Mouse (Mus musculus): Measurements from ENCODE around the gene Stat6. TPM values are rescaled to one million over a fixed set of nuclear protein-coding genes. Genes with fewer than 3 reads are reported as not detected.

Stat6 gene
- polyA plus RNA-seq, 1 experiment from 2014 or later = 22.9 TPM

DNA sequence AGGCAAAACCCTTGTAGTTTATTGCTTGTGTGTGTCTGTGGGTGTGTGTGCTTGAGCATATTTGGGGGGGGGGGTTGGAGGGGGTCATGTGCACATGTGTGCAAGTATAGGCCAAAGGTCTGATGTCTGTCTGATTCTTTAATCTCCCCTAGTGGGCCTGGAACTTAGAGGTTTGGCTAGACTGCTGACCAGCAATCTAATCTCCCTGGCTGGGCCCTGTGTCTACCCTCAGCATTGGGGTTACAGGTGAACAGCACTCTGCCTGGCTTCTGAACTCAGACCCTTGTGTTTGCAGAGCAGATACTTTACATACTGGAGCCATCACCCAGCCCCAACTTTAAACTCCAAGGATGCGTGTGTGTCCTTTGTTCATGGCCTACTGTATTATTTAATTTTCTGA lies 36.4 kb downstream of the Stat6 start:
- Histone ChIP-seq H3K4me3 (ENCODE audit: low read depth, low read length) (no peak overlapping the region), H3K36me3 (ENCODE audit: control insufficient read depth, insufficient read depth, low read length) (no peaks in the 10 kb centered on the region), H3K9me3 (ENCODE audit: control insufficient read depth, low read length) (no peaks in the 10 kb centered on the region), H3K4me1 (ENCODE audit: control insufficient read depth, insufficient read depth, low read length) (no peaks in the 10 kb centered on the region), H3K27ac (replicated peaks; ENCODE audit: low read depth, low read length) (no peak overlapping the region), H3K9ac (ENCODE audit: low read depth, low read length) (0 out of 2 replicates have a peak overlapping the region, but pooled peaks have one; percentile 6), H3K27me3 (replicated peaks; ENCODE audit: control insufficient read depth, insufficient read depth, low read length) (no peaks in the 10 kb centered on the region), H3K4me2 (ENCODE audit: low read depth, low read length) (no peak overlapping the region)
- DNase-seq (ENCODE audit: low spot score) (no peak), ATAC-seq (ENCODE audit: low read depth) (no peak)
- WGBS = 85% methylated on average over 1 of the region's 1 CpGs

DNA sequence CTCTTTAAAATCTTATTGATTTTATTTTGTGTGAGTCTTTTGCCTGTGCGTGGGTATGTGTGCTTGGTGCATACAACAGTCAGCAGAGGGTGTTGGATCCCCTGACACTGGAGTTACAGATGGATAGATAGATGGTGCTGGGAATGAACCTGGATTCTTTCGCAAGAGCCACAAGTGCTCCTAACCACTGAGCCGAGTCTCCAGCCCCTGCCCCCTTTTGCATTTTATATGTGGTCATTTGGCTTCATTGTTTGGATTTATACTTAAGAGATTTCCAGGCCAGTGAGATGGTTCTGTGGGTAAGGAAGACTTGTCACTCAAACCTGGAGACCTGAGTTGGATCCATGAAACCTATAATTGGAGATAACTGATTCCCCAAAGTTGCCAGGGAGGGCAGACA lies 37.1 kb downstream of the Stat6 start:
- H3K27me3 ChIP-seq (replicated peaks; ENCODE audit: control insufficient read depth, insufficient read depth, low read length) = no peaks in the 10 kb centered on the region
- no peaks in the 10 kb centered on the region for H3K36me3 ChIP-seq (ENCODE audit: control insufficient read depth, insufficient read depth, low read length)
- WGBS = 88% methylated on average over 3 of the region's 3 CpGs
- DNase-seq (ENCODE audit: low spot score) (no peak), ATAC-seq (ENCODE audit: low read depth) (no peak)
- H3K9ac ChIP-seq (ENCODE audit: low read depth, low read length) = no peak overlapping the region
- H3K4me1 ChIP-seq (ENCODE audit: control insufficient read depth, insufficient read depth, low read length) = no peaks in the 10 kb centered on the region
- H3K4me2 ChIP-seq (ENCODE audit: low read depth, low read length) = no peak overlapping the region
- no peaks in the 10 kb centered on the region for H3K9me3 ChIP-seq (ENCODE audit: control insufficient read depth, low read length)
- H3K4me3 ChIP-seq (ENCODE audit: low read depth, low read length) = no peak overlapping the region
- H3K27ac ChIP-seq (replicated peaks; ENCODE audit: low read depth, low read length) = no peak overlapping the region

DNA sequence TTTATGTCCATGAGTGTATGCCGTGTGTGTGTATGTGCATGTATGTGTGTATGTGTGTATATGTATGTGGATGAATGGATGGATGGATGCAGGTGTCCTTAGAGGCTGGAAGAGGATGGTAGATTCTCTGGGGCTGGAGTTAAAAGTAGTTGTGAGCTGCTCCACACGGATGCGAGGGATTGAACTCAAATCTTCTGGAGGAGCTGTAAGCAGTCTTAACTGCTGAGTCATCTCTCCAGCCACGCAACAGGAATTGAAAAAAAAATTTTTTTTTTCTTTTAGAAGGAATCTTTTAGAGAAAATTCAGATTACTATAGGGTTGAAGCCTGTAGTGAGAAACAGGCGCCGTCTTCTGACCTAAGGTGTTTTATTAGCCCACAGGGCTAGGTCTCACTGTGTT lies 40.1 kb downstream of the Stat6 start:
- no peak overlapping the region for H3K27ac ChIP-seq (replicated peaks; ENCODE audit: low read depth, low read length)

DNA sequence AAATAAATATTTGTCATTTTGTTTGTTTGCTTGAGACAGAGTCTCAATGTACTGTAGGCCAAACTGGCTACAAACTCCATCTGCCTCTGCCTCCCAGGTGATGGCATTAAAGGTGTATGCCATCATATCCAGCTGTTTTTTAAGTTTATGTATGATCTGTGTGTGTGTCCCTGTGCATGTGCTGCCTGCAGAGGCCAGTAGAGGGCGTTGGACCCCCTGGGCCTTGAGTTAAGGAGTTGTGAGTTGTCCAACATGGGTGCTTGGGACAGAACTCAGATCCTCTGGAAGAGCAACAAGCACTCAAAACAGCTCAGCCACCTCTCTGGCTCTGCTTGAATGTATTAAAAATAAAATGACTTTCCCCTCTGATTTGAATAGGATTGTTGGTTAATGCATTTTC lies 48.3 kb downstream of the Stat6 start:
- Histone ChIP-seq H3K27ac (replicated peaks; ENCODE audit: low read depth, low read length) (no peak overlapping the region), H3K27me3 (replicated peaks; ENCODE audit: control insufficient read depth, insufficient read depth, low read length) (no peaks in the 10 kb centered on the region), H3K4me3 (ENCODE audit: low read depth, low read length) (no peak overlapping the region), H3K4me2 (ENCODE audit: low read depth, low read length) (no peak overlapping the region), H3K9me3 (ENCODE audit: control insufficient read depth, low read length) (no peaks in the 10 kb centered on the region), H3K4me1 (ENCODE audit: control insufficient read depth, insufficient read depth, low read length) (no peaks in the 10 kb centered on the region), H3K9ac (ENCODE audit: low read depth, low read length) (no peak overlapping the region), H3K36me3 (ENCODE audit: control insufficient read depth, insufficient read depth, low read length) (peaks cover 54% of the 10 kb centered on the region)
- DNase-seq (ENCODE audit: low spot score) = no peak
- no peak for ATAC-seq (ENCODE audit: low read depth)
- 29% methylated on average over 1 of the region's 1 CpGs for WGBS

More for the DNA sequence above, 40.1 kb downstream of the Stat6 start:
- Histone ChIP-seq H3K36me3 (ENCODE audit: control insufficient read depth, insufficient read depth, low read length) (no peaks in the 10 kb centered on the region), H3K4me1 (ENCODE audit: control insufficient read depth, insufficient read depth, low read length) (no peaks in the 10 kb centered on the region), H3K4me3 (ENCODE audit: low read depth, low read length) (no peak overlapping the region), H3K4me2 (ENCODE audit: low read depth, low read length) (no peak overlapping the region), H3K9ac (ENCODE audit: low read depth, low read length) (no peak overlapping the region), H3K27me3 (replicated peaks; ENCODE audit: control insufficient read depth, insufficient read depth, low read length) (no peaks in the 10 kb centered on the region), H3K9me3 (ENCODE audit: control insufficient read depth, low read length) (no peaks in the 10 kb centered on the region)
- WGBS = 84% methylated on average over 6 of the region's 6 CpGs
- no peak for DNase-seq (ENCODE audit: low spot score)
- no peak for ATAC-seq (ENCODE audit: low read depth)

DNA sequence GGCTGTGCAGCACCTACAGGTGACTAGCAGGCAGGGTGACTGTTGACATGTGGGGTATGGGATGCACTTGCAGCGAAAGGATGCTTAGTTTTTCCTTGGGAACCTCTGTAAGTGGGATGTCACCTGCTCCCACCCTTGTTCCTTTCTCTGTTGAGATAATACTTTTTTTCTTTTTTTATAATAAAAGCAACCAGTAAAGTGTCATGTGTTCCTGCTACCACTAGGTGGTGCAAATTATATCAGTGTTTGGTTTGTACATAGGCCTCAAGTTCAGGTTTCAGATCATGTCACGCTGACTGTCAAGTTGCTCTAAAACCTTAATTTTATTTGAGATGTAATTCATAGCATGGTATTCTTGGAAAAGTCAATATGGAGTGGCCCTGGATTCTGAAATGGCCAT lies 51.9 kb downstream of the Stat6 start:
- no peak for ATAC-seq (ENCODE audit: low read depth)

DNA sequence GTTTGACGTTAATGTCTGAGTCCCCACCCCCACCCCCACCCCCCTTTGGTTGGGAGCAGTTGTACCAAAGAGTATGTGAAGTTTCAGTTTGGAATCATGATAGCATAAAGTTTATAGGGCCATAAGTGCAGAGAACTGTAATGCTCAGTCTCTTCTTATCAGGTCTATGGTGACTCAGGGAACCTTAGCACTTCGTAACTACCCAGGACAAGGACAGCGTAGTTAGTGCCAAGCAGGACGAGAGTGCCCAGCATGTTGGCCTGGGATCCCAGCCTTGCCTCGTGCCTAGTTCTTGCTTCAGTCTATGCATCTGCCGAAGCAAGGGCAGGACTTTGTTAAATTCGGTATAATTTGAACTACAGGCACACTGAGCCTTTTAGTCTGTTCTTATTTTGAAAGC lies 53.0 kb downstream of the Stat6 start:
- no peak for ATAC-seq (ENCODE audit: low read depth)
- Histone ChIP-seq H3K27me3 (replicated peaks; ENCODE audit: control insufficient read depth, insufficient read depth, low read length) (no peaks in the 10 kb centered on the region), H3K36me3 (ENCODE audit: control insufficient read depth, insufficient read depth, low read length) (peaks cover 50% of the 10 kb centered on the region)

More for the DNA sequence above, 51.9 kb downstream of the Stat6 start:
- H3K27me3 ChIP-seq (replicated peaks; ENCODE audit: control insufficient read depth, insufficient read depth, low read length) = no peaks in the 10 kb centered on the region
- no peak overlapping the region for H3K27ac ChIP-seq (replicated peaks; ENCODE audit: low read depth, low read length)
- peak; percentile 26 for DNase-seq (ENCODE audit: low spot score)
- 54% methylated on average over 2 of the region's 2 CpGs for WGBS
- H3K9me3 ChIP-seq (ENCODE audit: control insufficient read depth, low read length) = no peaks in the 10 kb centered on the region
- no peak overlapping the region for H3K4me3 ChIP-seq (ENCODE audit: low read depth, low read length)
- H3K9ac ChIP-seq (ENCODE audit: low read depth, low read length) = no peak overlapping the region
- peaks cover 60% of the 10 kb centered on the region for H3K36me3 ChIP-seq (ENCODE audit: control insufficient read depth, insufficient read depth, low read length)
- H3K4me2 ChIP-seq (ENCODE audit: low read depth, low read length) = no peak overlapping the region
- no peaks in the 10 kb centered on the region for H3K4me1 ChIP-seq (ENCODE audit: control insufficient read depth, insufficient read depth, low read length)

DNA sequence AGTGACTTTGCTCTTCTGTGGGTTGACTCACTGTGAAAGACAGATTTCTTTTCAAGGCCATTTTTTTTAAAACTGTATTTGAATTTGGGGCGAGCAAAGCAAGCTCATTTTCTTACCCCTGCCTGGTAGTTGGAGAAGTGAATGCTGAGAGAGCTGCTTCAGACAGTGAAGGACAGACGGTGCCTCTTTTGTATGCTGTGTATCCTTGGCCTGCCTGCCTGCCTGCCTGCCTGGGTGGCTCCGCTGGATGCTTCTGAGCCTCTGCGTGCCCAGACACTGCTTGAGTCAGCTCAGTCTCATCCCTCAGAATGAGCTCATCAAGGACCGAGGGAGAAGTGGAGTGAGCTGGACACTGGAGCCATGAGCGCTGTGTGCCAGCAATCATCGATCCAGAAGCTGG lies 56.2 kb downstream of the Stat6 start:
- 89% methylated on average over 7 of the region's 7 CpGs for WGBS
- Histone ChIP-seq H3K9me3 (ENCODE audit: control insufficient read depth, low read length) (no peaks in the 10 kb centered on the region), H3K27ac (replicated peaks; ENCODE audit: low read depth, low read length) (no peak overlapping the region), H3K4me2 (ENCODE audit: low read depth, low read length) (no peak overlapping the region), H3K4me3 (ENCODE audit: low read depth, low read length) (no peak overlapping the region), H3K27me3 (replicated peaks; ENCODE audit: control insufficient read depth, insufficient read depth, low read length) (no peaks in the 10 kb centered on the region), H3K36me3 (ENCODE audit: control insufficient read depth, insufficient read depth, low read length) (peaks cover 38% of the 10 kb centered on the region), H3K4me1 (ENCODE audit: control insufficient read depth, insufficient read depth, low read length) (no peaks in the 10 kb centered on the region), H3K9ac (ENCODE audit: low read depth, low read length) (no peak overlapping the region)
- DNase-seq (ENCODE audit: low spot score) (no peak), ATAC-seq (ENCODE audit: low read depth) (no peak)

More for the DNA sequence above, 53.0 kb downstream of the Stat6 start:
- Histone ChIP-seq H3K4me2 (ENCODE audit: low read depth, low read length) (no peak overlapping the region), H3K27ac (replicated peaks; ENCODE audit: low read depth, low read length) (no peak overlapping the region), H3K9ac (ENCODE audit: low read depth, low read length) (no peak overlapping the region), H3K4me3 (ENCODE audit: low read depth, low read length) (no peak overlapping the region), H3K4me1 (ENCODE audit: control insufficient read depth, insufficient read depth, low read length) (no peaks in the 10 kb centered on the region), H3K9me3 (ENCODE audit: control insufficient read depth, low read length) (no peaks in the 10 kb centered on the region)
- 92% methylated on average over 7 of the region's 7 CpGs for WGBS
- DNase-seq (ENCODE audit: low spot score) = no peak

DNA sequence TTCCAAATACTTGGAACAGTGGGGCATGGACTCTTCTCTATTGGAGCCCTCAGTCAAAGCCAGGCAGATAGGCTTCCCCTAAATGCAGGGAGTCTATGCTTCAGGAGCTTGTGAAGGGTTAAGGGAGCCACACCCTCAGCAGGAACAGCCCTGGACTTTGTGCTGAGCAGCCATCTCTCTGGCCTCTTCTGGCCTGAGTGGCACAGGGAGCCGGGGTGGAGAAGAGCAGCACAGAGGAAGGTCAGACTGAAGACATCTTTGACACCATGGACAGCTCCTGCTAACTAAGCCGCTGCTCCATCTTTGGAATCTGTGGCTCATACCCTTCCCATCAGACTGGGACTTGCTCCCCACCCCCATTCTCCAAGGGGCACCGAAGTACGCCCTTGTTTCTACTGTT lies 60.5 kb downstream of the Stat6 start:
- H3K27me3 ChIP-seq (replicated peaks; ENCODE audit: control insufficient read depth, insufficient read depth, low read length) = no peaks in the 10 kb centered on the region
- H3K4me1 ChIP-seq (ENCODE audit: control insufficient read depth, insufficient read depth, low read length) = no peaks in the 10 kb centered on the region
- H3K4me3 ChIP-seq (ENCODE audit: low read depth, low read length) = no peak overlapping the region
- DNase-seq (ENCODE audit: low spot score) = peak; percentile 45
- no peak overlapping the region for H3K4me2 ChIP-seq (ENCODE audit: low read depth, low read length)
- ATAC-seq (ENCODE audit: low read depth) = no peak
- peaks cover 5% of the 10 kb centered on the region; the same call in 1 of the 2 replicates for H3K36me3 ChIP-seq (ENCODE audit: control insufficient read depth, insufficient read depth, low read length)
- no peaks in the 10 kb centered on the region for H3K9me3 ChIP-seq (ENCODE audit: control insufficient read depth, low read length)
- H3K27ac ChIP-seq (replicated peaks; ENCODE audit: low read depth, low read length) = no peak overlapping the region
- 49% methylated on average over 4 of the region's 4 CpGs for WGBS
- no peak overlapping the region for H3K9ac ChIP-seq (ENCODE audit: low read depth, low read length)

DNA sequence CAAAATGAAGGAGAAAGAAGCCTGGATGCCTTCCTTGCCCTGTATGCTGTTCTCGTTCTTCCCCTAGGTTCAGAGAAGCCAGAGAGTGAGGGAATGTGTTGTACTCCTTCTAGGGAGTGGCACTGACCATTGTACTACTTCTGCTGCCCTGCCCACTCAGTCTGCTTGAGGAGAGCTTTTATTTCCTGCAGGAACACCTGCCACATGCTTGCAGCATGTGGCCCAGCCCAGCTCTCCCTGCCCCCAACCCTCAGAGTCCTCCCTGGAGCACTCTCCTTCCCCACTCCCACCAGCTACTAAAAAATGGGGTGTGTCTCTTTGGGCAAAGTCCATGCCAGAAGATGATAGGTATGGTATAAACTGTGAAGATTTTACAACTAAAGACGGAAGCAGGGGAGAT lies 61.5 kb downstream of the Stat6 start:
- WGBS = 61% methylated on average over 2 of the region's 2 CpGs
- Histone ChIP-seq H3K9me3 (ENCODE audit: control insufficient read depth, low read length) (no peaks in the 10 kb centered on the region), H3K4me3 (ENCODE audit: low read depth, low read length) (no peak overlapping the region), H3K9ac (ENCODE audit: low read depth, low read length) (no peak overlapping the region), H3K4me1 (ENCODE audit: control insufficient read depth, insufficient read depth, low read length) (no peaks in the 10 kb centered on the region), H3K4me2 (ENCODE audit: low read depth, low read length) (no peak overlapping the region), H3K27me3 (replicated peaks; ENCODE audit: control insufficient read depth, insufficient read depth, low read length) (no peaks in the 10 kb centered on the region), H3K36me3 (ENCODE audit: control insufficient read depth, insufficient read depth, low read length) (peaks cover under 1% of the 10 kb centered on the region; the same call in 1 of the 2 replicates), H3K27ac (replicated peaks; ENCODE audit: low read depth, low read length) (no peak overlapping the region)
- DNase-seq (ENCODE audit: low spot score) = no peak
- no peak for ATAC-seq (ENCODE audit: low read depth)
